Mouse (Mus musculus): ENCODE measurements at regions not wholly inside any gene's neighbourhood (a gene's known extent, or its start where the extent isn't known, plus 50 kb on each side); places are given as distances from the start of the nearest gene placed in this dataset.
A peak's percentile ranks its signal among the peaks of the same experiment; 100 is the strongest.

- DNase-seq: peak; percentile 4 to 10
These were observed 114.2 kb upstream of the Kitl start for GRCm38 (mm10) chr10:99900955-99901835.

GRCm38 (mm10) chr10:99893999-99894398, 121.4 kb upstream of the Kitl start:
- no peak for DNase-seq

DNA sequence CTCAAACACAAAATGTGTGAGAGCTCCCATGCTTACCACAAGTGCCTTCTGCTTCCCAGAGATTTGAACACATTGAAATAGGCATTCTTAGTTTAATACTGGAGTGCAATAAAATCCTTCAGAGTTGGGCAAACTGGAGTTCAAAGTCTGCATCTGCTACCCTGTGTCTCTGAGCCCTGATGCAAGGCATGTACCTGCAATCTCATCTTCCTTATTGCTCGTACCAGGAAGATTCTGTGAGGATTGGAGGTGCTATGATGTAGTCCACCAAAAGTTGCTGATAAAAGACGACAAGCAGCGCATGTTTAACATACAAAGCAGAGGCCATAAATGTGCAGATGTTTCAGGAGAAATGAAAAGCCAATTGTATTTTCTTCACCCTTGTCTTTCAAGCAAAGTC, 123.5 kb upstream of the Kitl start:
- DNase-seq: no peak

- no peak for DNase-seq
These were observed 122.4 kb upstream of the Csl start for GRCm38 (mm10) chr10:99881901-99882300.

DNA sequence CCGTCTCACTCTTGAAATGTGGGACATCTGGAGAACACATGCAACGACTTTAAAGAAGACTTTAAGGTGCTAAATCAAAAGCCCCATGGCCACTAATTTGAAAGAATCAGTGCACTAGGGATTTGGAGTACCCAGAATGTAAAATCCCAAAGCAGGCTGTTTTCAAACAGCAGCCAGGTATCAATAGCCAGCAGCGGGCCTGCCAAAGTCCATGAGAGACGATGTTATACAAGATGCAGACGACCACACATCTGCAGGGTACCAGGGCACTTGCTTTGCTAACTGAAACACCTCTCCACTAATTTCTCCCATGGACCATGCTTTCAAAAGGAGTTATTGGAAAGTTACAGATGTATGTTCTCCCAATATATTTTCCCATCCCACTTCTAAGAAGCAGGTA, 119.9 kb upstream of the Csl start:
- DNase-seq: no peak

- DNase-seq: no peak
These were observed 105.3 kb upstream of the Csl start for GRCm38 (mm10) chr10:99864711-99865110.

GRCm38 (mm10) chr10:99860322-99861089, 101.0 kb upstream of the Csl start:
- DNase-seq: no peak

GRCm38 (mm10) chr10:99844110-99844509, 84.7 kb upstream of the Csl start:
- DNase-seq: no peak

- no peak for DNase-seq
These were observed 81.8 kb upstream of the Csl start for GRCm38 (mm10) chr10:99841167-99841843.

GRCm38 (mm10) chr10:99840179-99840876, 80.9 kb upstream of the Csl start:
- DNase-seq: no peak

GRCm38 (mm10) chr10:99836835-99837412, 77.5 kb upstream of the Csl start:
- DNase-seq: no peak

DNA sequence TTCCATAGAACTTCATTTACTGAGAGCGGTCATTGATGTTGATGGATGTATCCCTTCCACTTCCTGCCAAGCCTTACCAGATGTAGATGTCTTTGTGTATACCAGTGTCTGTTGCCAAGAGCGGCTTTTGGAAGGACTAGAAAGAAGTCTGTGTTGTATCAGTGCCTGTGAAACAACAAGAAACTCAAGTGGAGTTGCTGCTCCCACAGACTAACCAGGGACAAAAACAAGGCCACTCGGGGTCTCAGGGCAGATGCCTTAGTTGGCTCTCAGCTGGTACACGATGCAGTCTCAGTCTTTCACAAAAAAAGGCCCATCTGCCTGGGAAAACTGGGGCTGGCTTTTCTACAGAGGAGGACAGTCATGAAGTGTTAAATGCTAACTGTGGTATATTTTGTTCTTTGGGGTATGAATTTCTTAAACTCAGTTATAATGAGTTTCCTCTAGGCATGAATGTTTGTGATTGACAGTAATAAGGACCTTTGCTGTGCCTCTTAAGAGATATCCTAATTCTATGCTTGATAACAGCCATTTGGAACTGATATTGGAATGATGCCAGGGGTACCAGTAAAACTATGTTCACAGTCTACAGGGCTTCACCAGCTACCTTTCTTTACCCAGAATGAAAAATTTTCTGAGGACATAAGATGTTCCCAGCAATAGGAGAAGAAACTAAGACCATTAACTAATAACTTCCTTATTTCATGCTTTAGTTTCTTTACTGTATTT, 75.6 kb upstream of the Csl start:
- no peak for DNase-seq

- no peak for DNase-seq
These were observed 70.5 kb upstream of the Csl start for GRCm38 (mm10) chr10:99829974-99830373.

- DNase-seq: no peak
These were observed 68.0 kb upstream of the Csl start for GRCm38 (mm10) chr10:99827476-99827875.

DNA sequence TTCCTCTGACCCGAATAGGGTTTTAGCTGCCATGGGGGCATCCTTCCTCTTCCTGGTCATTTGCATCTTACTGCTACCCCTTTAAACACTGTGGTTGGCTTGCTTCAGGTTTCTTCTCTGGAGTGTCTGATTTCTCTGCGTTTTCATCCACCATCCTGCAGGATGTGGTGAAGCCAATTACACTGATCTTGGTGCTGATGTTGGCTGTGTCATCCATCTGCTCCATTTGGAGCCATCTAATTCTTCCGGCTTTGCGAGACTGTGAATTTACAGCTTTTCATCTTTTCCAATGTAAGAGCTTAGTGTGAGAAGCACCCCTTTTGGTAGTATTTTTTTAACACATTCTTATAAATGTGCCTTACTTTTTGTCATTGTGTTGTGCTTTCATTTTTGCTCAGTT, 66.4 kb upstream of the Csl start:
- no peak for DNase-seq

GRCm38 (mm10) chr10:99812069-99812650, 52.7 kb upstream of the Csl start:
- DNase-seq: no peak

DNA sequence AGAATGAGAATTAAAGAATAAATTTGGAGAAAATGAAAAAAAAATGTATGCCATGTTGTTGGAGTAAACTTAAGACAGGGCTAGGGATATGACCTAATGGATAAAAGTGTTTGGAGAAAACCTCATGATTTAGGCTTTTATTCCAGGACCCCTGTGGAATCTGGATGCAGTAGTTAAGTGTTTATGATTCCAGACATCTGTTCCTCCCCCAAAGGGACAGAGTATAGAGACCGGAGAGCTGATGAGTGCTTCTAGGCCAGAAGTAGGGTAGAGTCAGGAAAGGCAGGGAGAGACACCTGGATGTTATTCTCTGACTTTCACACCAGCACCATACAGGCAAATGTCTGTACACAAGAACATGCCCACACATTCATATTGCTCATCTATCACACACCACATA, 52.0 kb upstream of the Csl start:
- no peak for DNase-seq
